Mouse (Mus musculus) right cerebral cortex, postnatal 36 days (tissue): ENCODE measurements around the gene Spdya.
"Not testable (repeated sequence)": the region's sequence is repeated elsewhere in the genome, so short reads cannot be mapped to it uniquely, and the experiment has no call there.

ENCODE experiments used
- DNase-seq, 2 experiments: peaks; one replicate each; pipeline ENCODE4 v3.0.0; 2022; ENCODE audit warnings: low spot score in 2 of 2, mixed read lengths in 1 of 2

Gene Spdya

DNA sequence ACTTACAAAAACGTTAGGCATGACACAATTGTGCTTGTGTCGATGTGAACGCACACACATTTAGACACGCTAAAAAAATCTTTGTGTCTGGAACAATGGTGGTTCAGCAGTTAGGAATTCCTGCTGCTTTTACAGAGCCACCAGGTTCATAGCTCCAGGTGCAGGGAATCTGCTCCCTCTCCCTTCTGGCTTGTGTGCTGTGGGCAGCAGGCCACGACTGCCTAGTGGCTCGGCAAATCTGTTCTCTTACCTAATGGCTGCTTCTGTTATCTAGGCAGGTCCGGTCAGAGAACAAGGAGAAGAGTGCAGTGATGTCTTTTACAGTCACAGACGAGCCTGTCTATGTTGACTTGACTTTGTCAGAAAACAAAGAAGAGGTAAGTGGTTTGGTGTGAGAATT lies 81.5 kb downstream of the Spdya start:
- no peak for DNase-seq

DNA sequence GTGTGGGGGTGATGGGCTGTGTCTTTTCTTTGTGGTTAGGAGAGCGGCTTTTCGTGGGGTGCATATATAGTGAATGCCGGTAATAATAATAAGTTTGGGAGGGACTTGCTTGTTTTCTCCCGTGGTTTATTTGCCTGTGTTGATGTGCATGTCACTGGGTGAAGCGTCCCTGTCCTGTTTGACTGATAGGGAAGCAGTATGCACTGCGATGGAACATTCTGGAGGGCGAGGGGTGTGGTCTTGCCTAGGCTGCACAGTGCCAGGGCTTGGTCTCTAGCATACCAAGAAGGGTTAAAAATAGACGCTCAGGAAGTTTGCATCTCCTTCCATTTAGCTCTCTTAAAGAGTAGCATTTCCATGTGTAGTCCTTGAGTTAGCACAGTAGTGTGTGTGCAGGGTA lies 84.9 kb downstream of the Spdya start:
- DNase-seq, result no peak

DNA sequence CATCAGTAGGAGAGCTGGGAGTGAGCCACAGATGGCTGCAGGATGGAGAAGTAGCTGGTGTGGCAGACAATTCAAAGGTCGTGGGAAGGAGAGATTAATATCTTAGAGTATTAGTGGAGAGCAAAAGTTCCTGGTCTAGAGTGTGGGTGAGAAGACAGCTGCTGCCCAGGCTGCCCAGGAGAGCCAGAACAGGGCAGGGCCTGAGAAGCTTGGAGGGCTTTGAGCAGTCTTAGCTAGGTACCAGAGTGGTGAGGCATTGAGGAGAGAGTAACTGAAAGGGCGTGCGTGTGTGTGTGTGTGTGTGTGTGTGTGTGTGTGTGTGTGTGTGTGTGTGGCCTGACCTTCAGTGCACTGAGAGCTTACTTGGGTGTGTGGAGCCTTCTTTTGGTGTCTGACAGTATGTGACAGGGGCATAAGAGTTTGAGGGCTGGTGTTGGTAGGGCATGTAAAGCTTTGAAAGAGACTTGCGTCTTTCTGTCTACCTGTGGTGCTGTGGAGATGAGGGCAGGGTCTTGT lies 85.9 kb downstream of the Spdya start:
- DNase-seq, result no peak

DNA sequence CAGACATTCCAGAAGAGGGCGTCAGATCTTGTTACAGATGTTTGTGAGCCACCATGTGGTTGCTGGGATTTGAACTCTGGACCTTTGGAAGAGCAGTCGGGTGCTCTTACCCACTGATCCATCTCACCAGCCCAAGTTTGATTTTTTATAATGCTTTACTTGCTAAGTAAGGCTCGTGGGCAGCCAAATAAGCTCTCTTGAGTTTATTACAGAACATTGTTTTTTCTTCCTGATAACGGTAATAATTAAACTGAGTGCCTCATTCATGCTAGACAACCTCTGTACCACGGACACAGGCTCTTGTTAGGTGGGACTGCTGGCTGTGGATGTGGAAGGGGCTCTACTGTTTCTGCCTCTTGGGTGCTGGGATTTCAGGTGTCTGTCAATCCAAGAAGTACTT lies 87.2 kb downstream of the Spdya start:
- DNase-seq, result not testable (repeated sequence)
